Mouse (Mus musculus): Measurements from ENCODE around the gene Spsb3. TPM values are rescaled to one million over a fixed set of nuclear protein-coding genes. Genes with fewer than 3 reads are reported as not detected.
A peak's percentile ranks its signal among the peaks of the same experiment; 100 is the strongest.

Spsb3 gene
- polyA plus RNA-seq, 1 experiment from 2014 or later = 45.2 TPM

DNA sequence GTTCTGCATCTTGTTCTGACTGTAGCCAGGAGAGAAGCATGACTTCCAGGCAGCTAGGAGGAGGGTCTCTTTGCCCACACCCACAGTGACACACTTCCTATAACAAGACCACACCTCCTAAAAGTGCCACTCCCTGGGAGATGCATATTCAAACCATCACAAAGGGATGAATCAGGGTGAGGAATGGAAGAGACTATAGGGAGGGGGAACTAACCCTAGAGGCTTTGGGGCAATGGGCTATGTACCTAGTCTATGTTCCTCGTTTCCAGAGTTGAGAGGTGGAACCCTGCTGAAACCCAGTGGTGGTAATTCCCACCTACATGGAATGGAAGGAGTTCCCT is 12.1 kb upstream of the Spsb3 start:
- Histone ChIP-seq H3K27me3 (peaks cover 11% of the 10 kb centered on the region), H3K9me3 (replicated peaks) (no peaks in the 10 kb centered on the region), H3K9ac (no peak overlapping the region), H3K4me3 (replicated peaks) (no peak overlapping the region), H3K4me1 (replicated peaks) (peaks cover 22% of the 10 kb centered on the region), H3K36me3 (replicated peaks) (no peaks in the 10 kb centered on the region), H3K4me2 (no peak overlapping the region), H3K27ac (replicated peaks) (no peak overlapping the region)
- WGBS (ENCODE audit: insufficient replicate concordance) = 48% methylated on average over 1 of the region's 1 CpGs
- no peak for ATAC-seq (ENCODE audit: insufficient read depth)

DNA sequence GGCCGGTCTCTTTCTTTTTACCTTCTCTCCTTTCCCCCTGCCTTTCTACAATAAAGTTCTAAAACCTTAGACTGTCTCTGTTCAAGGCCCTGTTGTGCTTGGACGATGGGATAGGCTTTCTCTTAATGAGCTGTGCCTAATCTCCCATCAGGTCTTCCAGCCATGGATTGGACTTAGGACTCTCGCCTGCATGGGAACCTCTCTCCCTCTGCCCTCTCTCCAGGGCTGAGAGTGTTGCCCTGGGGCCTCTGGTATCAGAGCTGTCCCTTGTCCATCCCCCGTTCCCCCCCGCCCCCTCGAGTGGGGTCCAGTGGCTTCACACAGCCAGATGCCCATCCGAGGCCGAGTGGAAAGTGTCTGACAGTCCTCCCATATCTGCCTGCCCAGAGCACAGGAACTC is 11.5 kb upstream of the Spsb3 start:
- H3K9me3 ChIP-seq (replicated peaks) = no peaks in the 10 kb centered on the region
- no peak overlapping the region for H3K9ac ChIP-seq
- no peak overlapping the region for H3K4me2 ChIP-seq
- H3K27me3 ChIP-seq = peaks cover 11% of the 10 kb centered on the region
- peaks cover 22% of the 10 kb centered on the region for H3K4me1 ChIP-seq (replicated peaks)
- H3K36me3 ChIP-seq (replicated peaks) = no peaks in the 10 kb centered on the region
- H3K27ac ChIP-seq (replicated peaks) = no peak overlapping the region
- ATAC-seq (ENCODE audit: insufficient read depth) = no peak
- no peak overlapping the region for H3K4me3 ChIP-seq (replicated peaks)
- 67% methylated on average over 8 of the region's 8 CpGs for WGBS (ENCODE audit: insufficient replicate concordance)

DNA sequence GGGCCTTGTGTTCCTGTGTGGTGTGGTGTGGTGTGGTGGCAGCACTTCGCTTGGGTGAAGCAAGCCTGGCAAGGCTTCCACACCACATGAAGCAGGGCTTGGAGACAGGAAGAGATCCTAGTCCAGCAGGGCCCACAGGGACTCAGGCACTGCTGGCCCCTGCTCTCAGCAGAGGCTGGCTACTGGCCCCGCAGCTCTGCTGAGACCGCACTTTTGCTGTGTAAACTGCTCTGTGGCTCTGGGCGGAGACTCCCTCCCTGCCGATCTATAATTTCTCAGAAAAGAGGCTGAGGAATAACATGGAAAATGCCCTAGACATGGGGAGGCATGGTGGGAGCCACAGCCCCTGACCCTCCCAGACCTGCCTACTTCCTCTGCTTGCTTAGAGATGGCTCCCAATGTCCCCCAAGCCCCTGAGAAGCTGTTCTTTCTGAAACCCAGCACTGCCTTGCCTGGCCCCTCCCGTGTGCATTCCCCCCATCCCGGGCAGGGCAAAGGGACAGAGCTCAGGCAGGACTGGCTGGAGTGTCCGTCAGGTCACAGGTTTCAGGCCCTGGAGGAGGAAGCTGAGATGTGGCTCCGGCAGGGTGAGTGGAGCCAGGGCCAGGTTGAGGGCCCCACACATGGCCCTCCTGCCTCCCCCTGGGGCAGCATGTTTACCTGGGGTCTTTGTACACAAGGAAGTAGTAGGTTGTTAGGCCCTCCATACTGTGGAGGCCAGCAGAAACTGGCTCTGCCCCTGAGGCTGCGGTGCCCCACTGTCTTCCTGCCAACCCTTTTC is 8.9 kb upstream of the Spsb3 start:
- Histone ChIP-seq H3K27me3 (peaks cover 5% of the 10 kb centered on the region), H3K4me2 (peak overlapping the region; percentile 21), H3K27ac (replicated peaks) (peak overlapping the region; percentile 78), H3K9me3 (replicated peaks) (no peaks in the 10 kb centered on the region), H3K4me3 (replicated peaks) (peak overlapping the region; percentile 23; the same call in 1 of the 2 replicates), H3K4me1 (replicated peaks) (peaks cover 22% of the 10 kb centered on the region), H3K9ac (0 out of 2 replicates have a peak overlapping the region, but pooled peaks have one; percentile 6), H3K36me3 (replicated peaks) (peaks cover 9% of the 10 kb centered on the region)
- WGBS (ENCODE audit: insufficient replicate concordance) = 60% methylated on average over 10 of the region's 10 CpGs
- peak; percentile 43 for ATAC-seq (ENCODE audit: insufficient read depth)

DNA sequence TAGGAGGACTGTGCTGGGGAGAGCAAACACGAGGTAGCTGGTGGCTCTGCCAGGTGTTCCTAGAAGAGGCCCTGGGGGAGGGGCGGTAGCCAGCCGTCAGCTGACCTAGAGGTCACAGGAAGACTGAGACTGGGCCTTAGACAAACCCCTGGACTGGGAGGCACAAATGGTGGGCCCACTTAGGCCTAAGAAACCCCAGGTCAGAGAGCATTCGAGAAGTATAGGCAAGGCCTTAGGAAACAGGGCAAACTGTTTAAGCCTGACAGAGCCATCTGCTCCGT is 8.4 kb upstream of the Spsb3 start:
- 46% methylated on average over 5 of the region's 5 CpGs for WGBS (ENCODE audit: insufficient replicate concordance)
- Histone ChIP-seq H3K4me2 (peak overlapping the region; percentile 21), H3K4me1 (replicated peaks) (peaks cover 24% of the 10 kb centered on the region), H3K9me3 (replicated peaks) (no peaks in the 10 kb centered on the region), H3K27ac (replicated peaks) (peak overlapping the region; percentile 78), H3K36me3 (replicated peaks) (peaks cover 14% of the 10 kb centered on the region), H3K4me3 (replicated peaks) (peak overlapping the region; percentile 23; the same call in 1 of the 2 replicates), H3K27me3 (peaks cover 5% of the 10 kb centered on the region), H3K9ac (peak overlapping the region; percentile 4; the same call in 1 of the 2 replicates)
- peak; percentile 41; the same call in 1 of the 2 replicates for ATAC-seq (ENCODE audit: insufficient read depth)

DNA sequence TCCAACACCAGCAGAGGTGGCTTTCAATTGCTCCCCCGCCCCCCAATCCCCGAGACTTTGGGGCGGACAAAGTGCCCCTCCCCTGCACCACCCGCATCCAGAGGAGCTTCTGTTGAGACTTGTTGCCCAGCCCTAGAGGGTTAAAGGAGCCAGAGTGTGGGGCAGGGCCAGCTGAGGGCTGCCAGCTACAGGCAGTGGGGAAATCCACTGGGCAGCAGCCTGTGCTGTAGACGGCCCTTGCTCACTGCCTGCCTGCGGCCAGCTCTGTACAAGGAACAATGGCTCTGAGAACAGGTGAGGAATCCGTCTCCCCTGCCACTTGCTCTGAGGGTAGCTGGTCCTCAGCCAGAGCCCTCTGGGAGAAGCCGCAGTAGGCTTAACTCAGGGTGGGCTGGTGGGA is 7.9 kb upstream of the Spsb3 start:
- Histone ChIP-seq H3K9me3 (replicated peaks) (no peaks in the 10 kb centered on the region), H3K27me3 (peaks cover 5% of the 10 kb centered on the region), H3K4me2 (peak overlapping the region; percentile 21), H3K27ac (replicated peaks) (peak overlapping the region; percentile 78), H3K9ac (peak overlapping the region; percentile 4; the same call in 1 of the 2 replicates), H3K4me3 (replicated peaks) (peak overlapping the region; percentile 5; the same call in 1 of the 2 replicates), H3K4me1 (replicated peaks) (peaks cover 28% of the 10 kb centered on the region), H3K36me3 (replicated peaks) (peaks cover 19% of the 10 kb centered on the region)
- no peak for ATAC-seq (ENCODE audit: insufficient read depth)
- 70% methylated on average over 8 of the region's 8 CpGs for WGBS (ENCODE audit: insufficient replicate concordance)

DNA sequence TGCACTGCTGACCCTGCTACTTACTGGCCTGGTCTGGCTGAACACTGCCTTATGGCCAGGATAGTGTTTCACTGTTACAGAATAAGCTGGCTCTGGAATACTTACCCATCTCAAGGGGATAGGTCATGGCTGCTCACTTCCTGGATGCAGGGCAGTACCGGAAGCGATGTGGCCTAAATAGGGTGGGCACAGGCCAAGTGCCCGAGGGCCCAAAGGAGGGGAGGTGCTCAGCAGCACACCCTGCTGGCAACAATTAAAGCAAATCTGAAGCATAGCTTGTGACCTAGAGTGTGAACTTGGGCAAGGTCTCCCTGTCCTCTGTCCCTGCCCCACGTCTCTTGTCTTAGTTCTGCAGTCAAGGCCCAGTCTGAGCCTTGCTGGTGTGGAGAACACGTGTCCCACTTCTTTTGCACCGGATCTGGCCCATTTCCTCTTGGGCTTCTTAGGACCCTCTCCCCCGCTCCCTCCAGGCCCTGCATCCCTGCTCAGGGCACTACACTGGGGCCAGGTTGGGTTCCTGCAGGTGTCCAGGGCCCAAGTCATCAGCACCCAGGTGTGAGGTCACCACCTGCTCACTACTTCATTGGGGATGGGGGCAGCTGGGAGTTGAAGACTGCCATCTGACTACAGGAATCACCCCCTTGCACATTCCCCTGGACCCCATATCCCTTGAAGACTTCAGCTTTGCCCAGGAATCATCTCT is 4.6 kb upstream of the Spsb3 start:
- H3K4me2 ChIP-seq = no peak overlapping the region
- H3K9me3 ChIP-seq (replicated peaks) = no peaks in the 10 kb centered on the region
- no peak overlapping the region for H3K27ac ChIP-seq (replicated peaks)

DNA sequence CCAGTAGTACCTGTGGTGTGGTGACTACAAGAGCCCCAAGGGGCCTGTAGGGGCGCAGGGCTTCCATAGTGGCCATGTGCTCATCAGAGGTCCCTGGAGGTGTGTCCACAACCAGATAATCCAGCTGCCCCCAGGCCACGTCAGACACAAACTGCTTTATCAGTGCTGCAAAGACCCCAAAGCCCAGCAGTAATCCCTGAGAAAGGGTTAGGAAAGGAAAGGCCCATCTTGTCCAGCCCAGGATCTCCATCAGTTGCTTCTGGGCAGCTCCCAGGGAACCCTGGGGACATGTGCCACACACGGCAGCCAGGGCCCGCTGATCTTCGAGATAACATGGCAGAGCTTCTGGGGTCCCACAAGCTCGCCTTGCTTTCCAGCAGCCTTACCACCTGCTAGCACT is 2.1 kb upstream of the Spsb3 start:
- WGBS (ENCODE audit: insufficient replicate concordance) = 69% methylated on average over 6 of the region's 6 CpGs
- no peaks in the 10 kb centered on the region for H3K9me3 ChIP-seq (replicated peaks)
- peaks cover 51% of the 10 kb centered on the region for H3K4me1 ChIP-seq (replicated peaks)
- H3K9ac ChIP-seq = no peak overlapping the region
- peak overlapping the region; percentile 96; the same call in 1 of the 2 replicates for H3K4me3 ChIP-seq (replicated peaks)
- no peaks in the 10 kb centered on the region for H3K27me3 ChIP-seq
- ATAC-seq (ENCODE audit: insufficient read depth) = no peak
- peak overlapping the region; percentile 87 for H3K4me2 ChIP-seq
- H3K27ac ChIP-seq (replicated peaks) = no peak overlapping the region
- peaks cover 53% of the 10 kb centered on the region for H3K36me3 ChIP-seq (replicated peaks)

More for the DNA sequence above, 4.6 kb upstream of the Spsb3 start:
- Histone ChIP-seq H3K4me3 (replicated peaks) (no peak overlapping the region), H3K4me1 (replicated peaks) (peaks cover 48% of the 10 kb centered on the region), H3K36me3 (replicated peaks) (peaks cover 36% of the 10 kb centered on the region), H3K27me3 (no peaks in the 10 kb centered on the region), H3K9ac (no peak overlapping the region)
- no peak for ATAC-seq (ENCODE audit: insufficient read depth)
- WGBS (ENCODE audit: insufficient replicate concordance) = 43% methylated on average over 7 of the region's 7 CpGs

DNA sequence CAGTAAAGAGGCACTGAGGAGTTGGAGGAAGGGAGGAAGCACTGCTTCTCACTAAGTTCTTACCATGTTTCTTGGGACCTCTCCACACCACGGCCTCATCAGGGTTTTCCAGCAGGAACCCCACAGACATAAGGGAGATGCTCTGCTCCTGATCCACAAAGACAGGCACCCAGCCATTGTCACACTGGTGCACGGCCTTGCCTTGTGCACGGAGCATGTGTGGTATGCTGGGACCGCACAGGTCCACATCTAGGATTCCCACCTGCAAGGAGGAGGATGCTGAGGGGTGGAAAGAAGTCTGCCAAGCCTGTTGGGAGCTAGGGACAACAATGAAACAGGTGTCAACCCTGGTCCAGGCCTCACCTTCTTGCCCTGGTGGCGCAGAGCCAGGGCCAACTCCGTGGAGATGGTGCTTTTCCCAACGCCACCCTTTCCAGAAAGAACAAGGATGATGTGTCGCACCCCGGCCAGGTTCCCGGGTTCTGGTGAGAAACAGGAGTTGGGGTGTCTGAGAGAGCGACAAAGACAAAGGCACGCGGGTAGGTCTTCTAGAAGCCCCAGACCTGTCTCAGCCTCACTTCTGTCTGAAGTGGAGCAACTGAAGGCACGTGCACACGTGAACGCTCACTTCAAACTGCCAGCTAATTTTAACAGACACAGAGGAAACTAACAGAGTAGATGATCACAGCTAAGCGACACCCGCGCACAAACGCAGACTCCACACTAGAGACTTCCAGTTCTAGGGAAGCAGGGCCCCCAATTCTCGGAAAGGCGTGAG is 898 bp upstream of the Spsb3 start:
- Histone ChIP-seq H3K9me3 (replicated peaks) (no peaks in the 10 kb centered on the region), H3K9ac (peak overlapping the region; percentile 81), H3K36me3 (replicated peaks) (peaks cover 64% of the 10 kb centered on the region), H3K27ac (replicated peaks) (peak overlapping the region; percentile 68), H3K4me2 (peak overlapping the region; percentile 87), H3K27me3 (no peaks in the 10 kb centered on the region), H3K4me1 (replicated peaks) (peaks cover 60% of the 10 kb centered on the region), H3K4me3 (replicated peaks) (peak overlapping the region; percentile 96)
- ATAC-seq (ENCODE audit: insufficient read depth) = no peak
- whole genome bisulfite sequencing (ENCODE audit: insufficient replicate concordance) = 17% methylated on average over 22 of the region's 22 CpGs

DNA sequence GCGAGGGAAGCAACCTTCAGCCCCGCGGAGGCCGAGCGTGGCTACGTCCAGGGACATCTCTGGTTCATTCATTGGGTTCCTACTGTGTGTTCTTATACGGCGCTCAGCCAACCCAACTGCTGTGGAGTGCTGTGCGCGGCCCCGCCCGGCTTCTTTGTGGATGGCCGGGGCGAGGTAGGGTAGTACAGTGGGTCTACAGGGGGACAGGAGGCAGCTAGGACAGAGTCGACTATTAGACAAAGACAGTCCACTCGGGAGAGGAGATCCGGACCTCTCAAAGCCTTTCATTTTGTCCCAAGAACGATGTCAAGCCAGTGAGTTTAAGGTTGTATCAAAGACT is 459 bp downstream of the Spsb3 start:
- Histone ChIP-seq H3K4me2 (peak overlapping the region; percentile 84), H3K36me3 (replicated peaks) (peaks cover 75% of the 10 kb centered on the region), H3K9me3 (replicated peaks) (no peaks in the 10 kb centered on the region), H3K4me1 (replicated peaks) (peaks cover 67% of the 10 kb centered on the region), H3K27ac (replicated peaks) (peak overlapping the region; percentile 94), H3K4me3 (replicated peaks) (peak overlapping the region; percentile 96), H3K9ac (peak overlapping the region; percentile 96), H3K27me3 (no peaks in the 10 kb centered on the region)
- ATAC-seq (ENCODE audit: insufficient read depth) = peak; percentile 48
- WGBS (ENCODE audit: insufficient replicate concordance) = under 1% methylated on average over 18 of the region's 18 CpGs

DNA sequence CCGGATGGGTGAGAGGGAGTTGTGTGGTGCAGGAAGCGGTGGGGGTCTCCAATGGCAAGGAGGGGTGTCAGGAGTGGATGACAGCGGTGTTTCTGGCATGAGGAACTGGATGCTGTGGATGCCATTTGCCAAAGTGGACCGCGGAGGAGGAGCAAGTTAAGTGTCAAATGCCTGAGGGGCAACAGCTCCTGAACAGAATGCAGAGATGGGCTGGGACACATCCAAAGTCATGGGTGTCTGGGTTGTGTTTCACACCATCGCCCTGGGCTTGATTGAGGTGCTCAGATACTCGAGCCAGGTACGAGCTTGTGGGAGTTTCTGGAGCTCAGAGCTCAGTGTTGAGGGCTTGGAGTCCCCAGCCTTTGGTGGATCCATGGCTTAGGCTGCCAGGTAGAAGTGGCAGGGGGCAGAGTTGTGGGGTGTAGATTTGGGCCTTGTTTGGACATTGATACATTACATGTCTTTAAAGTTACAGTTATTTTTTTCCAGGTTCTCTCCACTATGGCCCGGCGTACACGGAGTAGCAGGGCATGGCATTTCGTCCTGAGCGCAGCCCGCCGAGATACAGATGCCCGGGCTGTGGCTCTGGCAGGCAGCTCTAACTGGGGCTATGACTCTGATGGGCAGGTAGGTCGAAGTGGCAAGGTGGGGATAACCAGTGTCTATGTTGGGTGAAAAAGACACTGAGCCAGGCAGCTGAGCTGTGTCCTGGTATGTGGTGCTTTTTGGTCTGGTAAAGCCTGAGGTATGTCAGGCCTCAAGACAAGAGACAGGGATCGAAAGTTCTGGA is 1.0 kb downstream of the Spsb3 start:
- Histone ChIP-seq H3K4me3 (replicated peaks) (peak overlapping the region; percentile 96), H3K4me2 (peak overlapping the region; percentile 84), H3K27ac (replicated peaks) (peak overlapping the region; percentile 94), H3K4me1 (replicated peaks) (peaks cover 67% of the 10 kb centered on the region), H3K27me3 (no peaks in the 10 kb centered on the region), H3K9me3 (replicated peaks) (no peaks in the 10 kb centered on the region), H3K9ac (peak overlapping the region; percentile 96), H3K36me3 (replicated peaks) (peaks cover 75% of the 10 kb centered on the region)
- ATAC-seq (ENCODE audit: insufficient read depth) = no peak
- 55% methylated on average over 18 of the region's 18 CpGs for WGBS (ENCODE audit: insufficient replicate concordance)
